Mouse (Mus musculus) bone marrow, adult 2 months (tissue): ENCODE results near the gene Mogat1.

Experiments used
- CTCF ChIP-seq: fragments of 200-500 bp; IDR thresholded peaks from 2 replicates; pipeline ENCODE4 v1.5.1; 2011; ENCODE audit warnings: low read length, control low read depth; ENCODE audit not compliant: control insufficient read depth, insufficient read depth
- POLR2A ChIP-seq: fragments of 200-500 bp; IDR thresholded peaks from 2 replicates; pipeline ENCODE4 v1.6.1; 2011; ENCODE audit warnings: low read depth, mild to moderate bottlenecking, control low read depth, low read length, borderline replicate concordance; ENCODE audit not compliant: control insufficient read depth

GRCm38 (mm10) chr1:78483430-78483829, 27.4 kb upstream of the Mogat1 start:
- no peak for TF ChIP-seq CTCF
- TF ChIP-seq POLR2A: no peak
